22 mouse cellular contexts compared by ENCODE assay signal in genomic region chr4:100624656-100625055, GRCm38 (mm10).
DNase-seq lines count a peak whose midpoint lies in the region; ATAC-seq and TF ChIP-seq lines count a peak whose summit lies in the region.
"Had no signal": no experiment of that assay in that cellular context is flagged by ENCODE, and none has a peak within 500 bp of the region (broad histone marks: within the 10 kb centered on the region; RNA-seq: fewer than 3 reads in every experiment).

No protein-coding gene starts in this region.

- no peak overlapping the region for H3K4me2 ChIP-seq in midbrain, embryonic 11.5 days
- no peak overlapping the region for H3K4me2 ChIP-seq in midbrain, embryonic 14.5 days (ENCODE audit: low read length)

- 73% methylated on average over 3 of the region's 5 CpGs for WGBS in heart, embryonic 10.5 days
- WGBS in midbrain, embryonic 11.5 days = 96% methylated on average over 3 of the region's 5 CpGs
- 96% methylated on average over 3 of the region's 5 CpGs for WGBS in midbrain, embryonic 14.5 days

- peak; percentile 53 for DNase-seq in heart, embryonic 10.5 days (ENCODE audit: low spot score)
- no peak for DNase-seq in heart, postnatal 4 days
- DNase-seq in midbrain, embryonic 11.5 days (ENCODE audit: low spot score, missing footprints) = peak; percentile 53
- no peak for DNase-seq in midbrain, embryonic 14.5 days
- DNase-seq in Patski (ENCODE audit: low read depth, low spot score) = peak; percentile 33
- DNase-seq in adrenal gland, postnatal 10 days = no peak
- DNase-seq in gastrocnemius, postnatal 14 days = no peak
- DNase-seq: adrenal gland, adult 2 months; adrenal gland, adult 8-10 months; adrenal gland, postnatal 14 days; adrenal gland, postnatal 25 days; adrenal gland, postnatal 36 days; B cell, adult 2 months; cerebellum, adult 11 months; cerebellum, adult 11-12 months; cerebellum, adult 18-20 months; cerebellum, adult 2 months had no signal

- TF ChIP-seq POLR2A in embryonic fibroblast, embryonic 13.5 days (IDR thresholded peaks at IDR 0.05; ENCODE audit: low read depth, low read length) = no peak

- no peaks in the 10 kb centered on the region for H3K9me3 ChIP-seq in heart, embryonic 10.5 days
- H3K9me3 ChIP-seq in midbrain, embryonic 11.5 days (ENCODE audit: control insufficient read depth, low read length) = no peaks in the 10 kb centered on the region
- no peaks in the 10 kb centered on the region for H3K9me3 ChIP-seq in midbrain, embryonic 14.5 days (ENCODE audit: control insufficient read depth, low read length)

- no peak overlapping the region for H3K9ac ChIP-seq in midbrain, embryonic 11.5 days (ENCODE audit: low read length)
- no peak overlapping the region for H3K9ac ChIP-seq in midbrain, embryonic 14.5 days (replicated peaks; ENCODE audit: low read length)

- intact Hi-C loops in gastrocnemius, postnatal 14 days (cut with DNase I; ENCODE audit: low total_unique reads) = no loop called here

- no peak overlapping the region for H3K27ac ChIP-seq in heart, embryonic 10.5 days
- no peak overlapping the region for H3K27ac ChIP-seq in midbrain, embryonic 11.5 days (ENCODE audit: low read depth, low read length)
- H3K27ac ChIP-seq in midbrain, embryonic 14.5 days (replicated peaks; ENCODE audit: low read depth, low read length) = no peak overlapping the region
- H3K27ac ChIP-seq in embryonic fibroblast, embryonic 13.5 days (ENCODE audit: insufficient read depth, low read length) = peak overlapping the region; percentile 34; the same call in 1 of the 2 replicates

- no peak for TF ChIP-seq CTCF in Patski (IDR thresholded peaks at IDR 0.05)
- no peak for TF ChIP-seq CTCF in embryonic fibroblast, embryonic 13.5 days (IDR thresholded peaks at IDR 0.05; ENCODE audit: borderline replicate concordance, insufficient read depth, low read length)

- POLR2A ChIA-PET in Patski (lab: Charles Lee) = no interaction called here

- CTCF ChIA-PET in Patski (lab: Charles Lee) = no interaction called here

- H3K27me3 ChIP-seq in heart, embryonic 10.5 days (ENCODE audit: insufficient read depth, poor library complexity, severe bottlenecking) = no peaks in the 10 kb centered on the region
- no peaks in the 10 kb centered on the region for H3K27me3 ChIP-seq in midbrain, embryonic 11.5 days (ENCODE audit: control insufficient read depth, insufficient read depth, low read length)
- H3K27me3 ChIP-seq in midbrain, embryonic 14.5 days (ENCODE audit: control insufficient read depth, insufficient read depth, low read length) = no peaks in the 10 kb centered on the region
- no peaks in the 10 kb centered on the region for H3K27me3 ChIP-seq in Patski
- H3K27me3 ChIP-seq: CH12.LX had no signal

- no peaks in the 10 kb centered on the region for H3K4me1 ChIP-seq in heart, embryonic 10.5 days
- no peaks in the 10 kb centered on the region for H3K4me1 ChIP-seq in midbrain, embryonic 11.5 days (ENCODE audit: control insufficient read depth, insufficient read depth, low read length)
- H3K4me1 ChIP-seq in midbrain, embryonic 14.5 days (ENCODE audit: control insufficient read depth, insufficient read depth, low read length) = no peaks in the 10 kb centered on the region
- no peaks in the 10 kb centered on the region for H3K4me1 ChIP-seq in embryonic fibroblast, embryonic 13.5 days (ENCODE audit: control insufficient read depth, insufficient read depth, low read length)

- ATAC-seq in midbrain, embryonic 11.5 days (ENCODE audit: low FRiP score) = no peak
- ATAC-seq in midbrain, embryonic 14.5 days (ENCODE audit: low FRiP score, low TSS enrichment) = no peak
- peak; percentile 35 for ATAC-seq in Patski
- ATAC-seq: activated CD4-positive, CD25-positive, alpha-beta regulatory T cell, adult 4 months; CD4-positive, CD25-positive, alpha-beta regulatory T cell, adult 4 months had no signal

- H3K36me3 ChIP-seq in heart, embryonic 10.5 days = no peaks in the 10 kb centered on the region
- no peaks in the 10 kb centered on the region for H3K36me3 ChIP-seq in midbrain, embryonic 11.5 days (ENCODE audit: control insufficient read depth, insufficient read depth, low read length)
- no peaks in the 10 kb centered on the region for H3K36me3 ChIP-seq in midbrain, embryonic 14.5 days (ENCODE audit: control insufficient read depth, insufficient read depth, low read length)
- H3K36me3 ChIP-seq: G1E had no signal

- in situ Hi-C loops in Patski (cut with MboI; ENCODE audit: low pct_unique_long_range_greater_than_20kb) = no loop called here

- H3K4me3 ChIP-seq in heart, embryonic 10.5 days = no peak overlapping the region
- H3K4me3 ChIP-seq in midbrain, embryonic 11.5 days (ENCODE audit: low read depth, low read length) = no peak overlapping the region
- no peak overlapping the region for H3K4me3 ChIP-seq in midbrain, embryonic 14.5 days (replicated peaks; ENCODE audit: low read depth, low read length)
- H3K4me3 ChIP-seq in embryonic fibroblast, embryonic 13.5 days (ENCODE audit: insufficient read depth, low read length) = no peak overlapping the region

Comparison
In these comparisons a context has a peak if more than half of its experiments do, and no peak if none do; other contexts are left out.
1. DNase-seq: peak in heart, embryonic 10.5 days (single experiment), midbrain, embryonic 11.5 days (single experiment) and Patski (single experiment); none in heart, postnatal 4 days (single experiment), midbrain, embryonic 14.5 days (single experiment), adrenal gland, postnatal 10 days (single experiment) and gastrocnemius, postnatal 14 days (single experiment).